ENCODE assay signal across 10 mouse cellular contexts in genomic region chr10:60834949-60835348, GRCm38 (mm10). TPM values are rescaled to one million over a fixed set of nuclear protein-coding genes. Genes with fewer than 3 reads are reported as not detected.
DNase-seq lines count a peak whose midpoint lies in the region; ATAC-seq and TF ChIP-seq lines count a peak whose summit lies in the region.
"Had no signal": no experiment of that assay in that cellular context is flagged by ENCODE, and none has a peak within 500 bp of the region (broad histone marks: within the 10 kb centered on the region; RNA-seq: fewer than 3 reads in every experiment).

No protein-coding gene starts in this region.

- TF ChIP-seq CTCF in MEL (IDR thresholded peaks at IDR 0.05 in 2 of 3, conservative IDR thresholded peaks at IDR 0.05 in 1 of 3; ENCODE audit: control insufficient read depth in 1 of 3, insufficient read depth in 1 of 3, low read depth in 2 of 3, low read length in 3 of 3, poor library complexity in 1 of 3, severe bottlenecking in 1 of 3): peak; percentile 53 to 89 (median 80)
- TF ChIP-seq CTCF in cerebellum, adult 2 months (IDR thresholded peaks at IDR 0.05; ENCODE audit: borderline replicate concordance, insufficient read depth, low read depth, low read length): peak; percentile 96

- WGBS in kidney, embryonic 15.5 days: 4% methylated on average over 13 of the region's 13 CpGs
- 7% methylated on average over 13 of the region's 13 CpGs for WGBS in cerebellum, adult 2 months

- peak; percentile 54 for DNase-seq in kidney, adult 11 months
- DNase-seq in MEL (ENCODE audit: low read depth, low spot score): peak; percentile 16
- peak; percentile 79 to 88 for DNase-seq in cerebellum, adult 2 months
- peak; percentile 76 for DNase-seq in gastrocnemius, postnatal 14 days
- DNase-seq in layer of hippocampus, postnatal 25 days (ENCODE audit: extremely low spot score in 1 of 2, low spot score in 1 of 2): peak; percentile 80 to 91
- peak; percentile 18 to 38 for DNase-seq in monocyte, adult 2 months (ENCODE audit: low read depth in 1 of 2, low spot score in 2 of 2)
- peak; percentile 62 for DNase-seq in thymus, postnatal 14 days

- H3K9me3 ChIP-seq in kidney, embryonic 15.5 days (replicated peaks): no peaks in the 10 kb centered on the region
- no peaks in the 10 kb centered on the region for H3K9me3 ChIP-seq in MEL (replicated peaks; ENCODE audit: insufficient read depth, low read length)
- H3K9me3 ChIP-seq: embryonic facial prominence, embryonic 13.5 days had no signal

- no peak overlapping the region for H3K9ac ChIP-seq in kidney, embryonic 15.5 days
- no peak overlapping the region for H3K9ac ChIP-seq in MEL (ENCODE audit: control insufficient read depth, low read depth, low read length, poor library complexity, severe bottlenecking)
- H3K9ac ChIP-seq: embryonic facial prominence, embryonic 13.5 days had no signal

- H3K79me2 ChIP-seq in MEL (ENCODE audit: control insufficient read depth, insufficient read depth, low read length, poor library complexity): no peaks in the 10 kb centered on the region

- no peak overlapping the region for H3K27ac ChIP-seq in kidney, embryonic 15.5 days
- no peak overlapping the region for H3K27ac ChIP-seq in MEL (ENCODE audit: control insufficient read depth, low read depth, low read length)
- no peak overlapping the region for H3K27ac ChIP-seq in cerebellum, adult 2 months (ENCODE audit: insufficient read depth, low read length)
- H3K27ac ChIP-seq: embryonic facial prominence, embryonic 13.5 days; macrophage had no signal

- peaks cover 21% of the 10 kb centered on the region for H3K4me1 ChIP-seq in kidney, embryonic 15.5 days
- H3K4me1 ChIP-seq in MEL (ENCODE audit: control insufficient read depth in 1 of 2, insufficient read depth in 2 of 2, low read length in 2 of 2): no peaks in the 10 kb centered on the region
- 0 out of 2 replicates have a peak, but pooled peaks cover 2% of the 10 kb centered on the region for H3K4me1 ChIP-seq in cerebellum, adult 2 months (ENCODE audit: control insufficient read depth, insufficient read depth, low read length)

- H3K36me3 ChIP-seq in kidney, embryonic 15.5 days: no peaks in the 10 kb centered on the region
- H3K36me3 ChIP-seq in MEL (ENCODE audit: control insufficient read depth in 1 of 2, insufficient read depth in 2 of 2, low read length in 2 of 2): no peaks in the 10 kb centered on the region
- H3K36me3 ChIP-seq: embryonic facial prominence, embryonic 13.5 days had no signal

- H3K4me2 ChIP-seq in kidney, embryonic 15.5 days: no peak overlapping the region
- H3K4me2 ChIP-seq: embryonic facial prominence, embryonic 13.5 days had no signal

- no peak for TF ChIP-seq POLR2A in MEL (IDR thresholded peaks at IDR 0.05; ENCODE audit: control insufficient read depth in 1 of 2, insufficient read depth in 1 of 2, low read depth in 1 of 2, low read length in 2 of 2, poor library complexity in 1 of 2)
- no peak for TF ChIP-seq POLR2A in cerebellum, adult 2 months (IDR thresholded peaks at IDR 0.05; ENCODE audit: borderline replicate concordance, insufficient read depth, low read length)

- H3K27me3 ChIP-seq in kidney, embryonic 15.5 days: peaks cover 52% of the 10 kb centered on the region
- no peaks in the 10 kb centered on the region for H3K27me3 ChIP-seq in MEL (ENCODE audit: control insufficient read depth in 1 of 2, insufficient read depth in 2 of 2, low read length in 2 of 2)
- H3K27me3 ChIP-seq in cerebellum, adult 2 months (ENCODE audit: control insufficient read depth, insufficient read depth, low read length): no peaks in the 10 kb centered on the region

- no peak for TF ChIP-seq EP300 in MEL (IDR thresholded peaks at IDR 0.05; ENCODE audit: low read depth in 1 of 2, low read length in 2 of 2)

- no peak for ATAC-seq in kidney, embryonic 15.5 days (replicated peaks; ENCODE audit: low FRiP score)

- H3K4me3 ChIP-seq in kidney, embryonic 15.5 days (replicated peaks): no peak overlapping the region
- H3K4me3 ChIP-seq in MEL (ENCODE audit: control insufficient read depth in 1 of 2, insufficient read depth in 1 of 2, low read depth in 2 of 2, low read length in 2 of 2): no peak overlapping the region
- H3K4me3 ChIP-seq in cerebellum, adult 2 months (replicated peaks; ENCODE audit: insufficient read depth, low read depth, low read length): no peak overlapping the region
- H3K4me3 ChIP-seq: embryonic facial prominence, embryonic 13.5 days had no signal

- intact Hi-C loops in gastrocnemius, postnatal 14 days (cut with DNase I; ENCODE audit: low total_unique reads): loop anchor here (2.0 kb wide), 1 partner anchor 218 kb away; no protein-coding TSS in a partner anchor

- peak; percentile 27 for TF ChIP-seq RAD21 in MEL (IDR thresholded peaks at IDR 0.05; ENCODE audit: low read depth, low read length)

TF ChIP-seq in MEL, 35 proteins besides CTCF, POLR2A, EP300 and RAD21:
- TF ChIP-seq MEF2A (IDR thresholded peaks at IDR 0.05; ENCODE audit: extremely low read depth, insufficient replicate concordance, low read depth, low read length, poor library complexity, severe bottlenecking) (no peak), SMC3 (IDR thresholded peaks at IDR 0.05; ENCODE audit: low read depth, low read length) (peak; percentile 54)

RNA-seq across cellular contexts. Expression of gene Unc5b, which starts 3.6 kb away (rescaled TPM):
- 9.2 and 10.0 TPM in 2 replicates for polyA plus RNA-seq in kidney, embryonic 15.5 days (2015; fragmentation: Nextera tagmentation; extraction: Ambion mirVana)
- not detected in 2 replicates for total RNA-seq in MEL (2012; rRNA removed)
- polyA plus RNA-seq in MEL (2012; ENCODE audit: insufficient read depth in 1 of 2, insufficient read length in 2 of 2, low read depth in 1 of 2, low replicate concordance in 2 of 2, missing spikeins in 1 of 2): not detected
- polyA plus RNA-seq in cerebellum, adult 2 months (2012; rRNA removed): 44.4 and 44.8 TPM in 2 replicates
- 10 to 100 TPM in 1 of 2 experiments, 1 to 10 TPM in 1; 7.3 to 12.1 TPM for total RNA-seq in gastrocnemius, postnatal 14 days (2021)
- 10 to 100 TPM; 15.9 to 16.4 TPM for total RNA-seq in layer of hippocampus, postnatal 25 days (2021)

Comparison
In these comparisons a context has a peak if more than half of its experiments do, and no peak if none do; other contexts are left out.
1. DNase-seq: peak in every context shown above with its lines; median percentile 86 in layer of hippocampus, postnatal 25 days; 84 in cerebellum, adult 2 months; 76 in gastrocnemius, postnatal 14 days; 62 in thymus, postnatal 14 days; 54 in kidney, adult 11 months; 28 in monocyte, adult 2 months; 16 in MEL.